Mouse (Mus musculus): Measurements from ENCODE around the gene Pik3cg.
"Not testable (repeated sequence)": the region's sequence is repeated elsewhere in the genome, so short reads cannot be mapped to it uniquely, and the experiment has no call there.

Pik3cg gene

GRCm38 (mm10) chr12:32207948-32208891 is at the start of gene Pik3cg:
TSS of gene Pik3cg (minus strand) at chr12:32208659.
- DNase-seq (ENCODE audit: low spot score), result no peak

DNA sequence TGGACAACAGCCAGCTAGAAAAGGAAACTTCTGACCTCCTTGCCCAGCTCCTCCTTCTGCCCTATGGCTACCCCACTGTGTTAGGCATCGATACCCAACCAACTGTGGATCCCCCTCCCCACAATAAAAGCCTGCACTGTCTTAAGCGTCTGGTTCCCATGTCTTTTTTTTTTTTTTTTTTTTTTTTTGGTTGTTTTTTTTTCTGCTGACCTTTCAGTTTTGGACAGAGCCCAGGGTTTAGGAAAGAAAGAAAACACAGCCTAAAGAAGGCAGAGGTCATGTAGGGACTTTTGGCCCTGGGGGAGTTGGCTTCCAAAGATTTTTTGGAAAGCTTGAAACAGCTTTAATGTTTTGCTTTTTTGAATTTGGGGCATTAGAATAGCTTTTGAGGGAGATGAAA is 40.0 kb upstream of the Pik3cg start:
- no peak for DNase-seq (ENCODE audit: low spot score)

DNA sequence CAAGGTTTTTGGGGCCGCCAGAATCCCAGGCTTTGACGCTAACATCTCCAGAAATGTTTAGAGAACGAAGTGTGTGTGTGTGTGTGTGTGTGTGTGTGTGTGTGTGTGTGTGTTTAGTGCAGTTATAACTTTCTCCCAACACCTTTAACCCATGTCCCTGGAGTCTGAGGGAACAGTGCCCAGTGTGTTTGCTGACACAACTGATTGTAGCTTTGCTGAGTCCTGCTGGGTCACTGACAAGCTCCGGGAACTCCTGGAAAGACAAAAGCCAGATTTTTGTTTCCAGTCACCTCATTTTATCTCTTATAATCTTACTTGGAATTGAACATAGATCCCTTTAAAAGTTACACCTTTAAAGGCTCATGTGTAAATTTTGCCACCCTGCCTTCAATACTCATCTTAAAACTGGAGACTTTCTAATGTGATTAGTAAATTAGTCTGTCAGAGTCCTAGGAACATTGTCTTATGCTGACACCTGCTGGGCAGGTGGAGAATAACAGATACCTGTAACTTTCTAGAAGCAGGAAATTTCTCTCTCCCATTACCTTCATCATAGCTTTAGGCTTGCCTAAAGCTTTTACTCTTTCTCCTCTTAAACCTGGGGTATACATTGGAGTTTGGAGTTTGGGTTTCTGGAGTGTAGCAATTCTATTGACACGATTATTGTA is 37.2 kb upstream of the Pik3cg start:
- peak; percentile 55 for DNase-seq (ENCODE audit: low spot score)

GRCm38 (mm10) chr12:32243586-32243985 is 35.1 kb upstream of the Pik3cg start:
- no peak for DNase-seq (ENCODE audit: low spot score)

- not testable (repeated sequence) for DNase-seq (ENCODE audit: low spot score)
Measured at GRCm38 (mm10) chr12:32239134-32239533, 30.7 kb upstream of the Pik3cg start.

DNA sequence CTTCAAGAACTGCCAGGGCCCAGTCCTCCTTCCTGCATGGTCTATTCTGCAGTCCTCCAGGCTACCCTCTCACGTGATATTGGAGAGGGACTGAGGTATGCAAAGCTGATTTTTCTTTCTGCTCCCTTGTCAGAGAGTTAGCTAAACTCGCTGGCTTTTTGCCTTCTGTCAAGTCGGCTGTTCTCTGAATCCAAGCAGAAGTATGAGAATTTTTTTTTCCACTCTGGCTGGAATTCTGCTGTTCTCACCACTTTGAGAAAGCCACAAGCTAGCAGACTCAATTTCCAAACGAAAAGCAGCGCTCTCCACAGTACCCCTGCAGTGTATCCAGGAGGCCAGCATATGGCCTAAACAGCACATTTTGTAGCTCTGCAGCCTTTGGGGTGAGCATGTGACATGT is 30.0 kb upstream of the Pik3cg start:
- no peak for DNase-seq (ENCODE audit: low spot score)

- no peak for DNase-seq (ENCODE audit: low spot score)
Measured at GRCm38 (mm10) chr12:32237839-32238238, 29.4 kb upstream of the Pik3cg start.

GRCm38 (mm10) chr12:32237139-32237538 is 28.7 kb upstream of the Pik3cg start:
- no peak for DNase-seq (ENCODE audit: low spot score)

DNA sequence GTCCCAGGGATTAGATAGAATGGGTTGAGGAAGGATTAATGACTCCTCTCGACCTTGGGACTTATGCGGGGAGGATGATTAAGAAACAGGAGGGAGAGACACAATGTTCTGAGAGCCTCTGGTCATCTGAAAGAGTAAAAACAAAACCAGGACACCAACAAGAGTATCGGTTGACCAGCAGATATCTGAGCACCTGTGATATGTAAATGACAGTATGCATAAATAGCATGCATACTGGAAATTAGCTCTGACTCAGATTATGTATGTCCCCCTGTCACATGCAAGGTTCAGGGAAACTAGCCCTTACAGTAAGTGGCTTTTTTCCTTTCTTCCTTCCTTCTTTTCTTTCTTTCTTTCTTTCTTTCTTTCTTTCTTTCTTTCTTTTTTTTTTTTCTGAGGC is 28.0 kb upstream of the Pik3cg start:
- no peak for DNase-seq (ENCODE audit: low spot score)

- DNase-seq (ENCODE audit: low spot score), result no peak
Measured at GRCm38 (mm10) chr12:32233871-32234270, 25.4 kb upstream of the Pik3cg start.

DNA sequence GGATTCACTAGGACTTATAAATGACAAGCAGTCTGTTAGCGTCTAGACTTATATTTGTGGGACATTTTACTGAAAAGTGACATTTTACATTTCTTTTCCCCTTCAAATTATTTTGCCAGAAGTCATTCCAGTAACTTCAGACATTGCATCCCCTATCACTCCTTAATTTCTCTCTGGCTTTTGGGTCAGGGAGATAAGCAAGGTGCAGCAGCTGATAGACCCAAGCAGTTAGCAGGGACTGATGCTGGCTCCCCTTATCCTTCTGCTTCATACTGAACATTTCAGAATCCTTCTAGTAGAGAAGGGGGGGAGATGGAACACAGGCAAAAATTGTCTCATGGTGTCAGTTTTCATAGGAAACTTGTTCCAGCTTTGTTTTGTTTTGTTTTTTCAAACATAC is 22.9 kb upstream of the Pik3cg start:
- DNase-seq (ENCODE audit: low spot score), result no peak

- no peak for DNase-seq (ENCODE audit: low spot score)
Measured at GRCm38 (mm10) chr12:32223629-32224028, 15.2 kb upstream of the Pik3cg start.

DNA sequence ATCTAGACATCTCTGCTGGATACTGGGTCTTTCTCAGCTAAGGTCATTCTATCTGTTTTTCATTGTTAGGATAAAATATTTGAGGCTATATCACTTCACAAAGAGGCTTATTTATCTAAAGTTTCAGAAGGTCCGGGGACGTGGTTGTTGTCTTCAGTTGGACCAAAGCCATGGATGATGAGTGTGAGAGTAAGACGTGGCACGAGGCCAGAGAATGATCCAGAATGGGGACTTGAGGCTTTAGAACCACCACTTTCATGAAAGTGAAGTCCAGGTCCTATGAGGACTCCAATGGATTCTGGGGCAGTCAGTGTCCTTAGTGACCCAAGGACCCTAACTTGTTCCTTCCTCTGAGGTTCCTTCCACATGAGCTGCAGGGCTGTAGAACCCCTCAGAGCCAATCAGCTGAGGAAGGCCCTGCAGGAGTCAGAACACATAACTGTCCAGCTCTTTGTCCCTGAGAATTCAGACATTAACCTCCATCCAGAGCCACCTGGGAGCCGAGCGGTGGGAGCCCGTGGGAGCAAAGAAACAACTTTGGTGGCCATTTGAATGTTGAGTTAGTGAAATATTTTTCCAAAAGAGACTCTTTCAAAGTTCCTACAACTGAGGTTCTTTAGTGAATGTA is 14.4 kb upstream of the Pik3cg start:
- DNase-seq (ENCODE audit: low spot score), result no peak

DNA sequence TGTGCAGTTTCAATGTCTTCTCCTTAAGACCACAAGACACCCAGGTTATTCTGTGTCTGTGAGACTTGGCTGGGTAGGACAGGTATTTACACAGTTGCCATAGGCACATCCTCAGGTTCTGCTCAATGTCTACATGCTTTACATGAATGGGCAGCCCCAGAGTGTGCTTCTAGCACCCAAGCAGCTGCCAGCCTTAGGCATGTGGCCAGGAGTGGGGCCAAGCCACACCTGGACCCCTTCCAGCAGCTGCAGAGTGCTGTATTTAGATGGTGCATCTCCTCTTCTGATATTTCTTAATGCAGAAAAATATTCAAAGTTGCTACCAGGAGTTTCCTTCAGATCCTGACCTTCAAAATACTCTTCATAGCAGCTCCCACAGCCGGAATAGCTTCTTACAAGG is 11.9 kb upstream of the Pik3cg start:
- DNase-seq (ENCODE audit: low spot score), result no peak

- DNase-seq (ENCODE audit: low spot score), result no peak
Measured at GRCm38 (mm10) chr12:32215143-32215542, 6.7 kb upstream of the Pik3cg start.

DNA sequence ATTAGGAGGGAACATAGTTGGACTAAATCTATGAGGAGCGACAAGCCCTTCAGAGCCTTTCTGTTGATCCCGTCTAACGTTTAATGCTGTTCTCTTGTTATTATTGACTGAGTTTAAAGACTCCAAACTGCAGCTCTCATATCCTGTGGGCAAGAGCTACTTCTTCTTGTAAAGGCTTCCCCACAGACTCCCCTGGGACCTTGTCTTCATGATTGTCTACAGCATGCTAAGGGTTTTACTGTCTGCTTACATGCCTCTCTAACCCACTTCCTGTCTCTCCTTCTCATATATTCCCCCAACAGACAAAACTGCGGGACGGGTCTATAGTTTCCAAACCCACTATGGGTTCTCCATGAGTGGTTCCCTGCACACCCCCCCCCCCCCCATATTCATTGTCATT is 4.2 kb upstream of the Pik3cg start:
- no peak for DNase-seq (ENCODE audit: low spot score)

GRCm38 (mm10) chr12:32212156-32212555 is 3.7 kb upstream of the Pik3cg start:
- no peak for DNase-seq (ENCODE audit: low spot score)

DNA sequence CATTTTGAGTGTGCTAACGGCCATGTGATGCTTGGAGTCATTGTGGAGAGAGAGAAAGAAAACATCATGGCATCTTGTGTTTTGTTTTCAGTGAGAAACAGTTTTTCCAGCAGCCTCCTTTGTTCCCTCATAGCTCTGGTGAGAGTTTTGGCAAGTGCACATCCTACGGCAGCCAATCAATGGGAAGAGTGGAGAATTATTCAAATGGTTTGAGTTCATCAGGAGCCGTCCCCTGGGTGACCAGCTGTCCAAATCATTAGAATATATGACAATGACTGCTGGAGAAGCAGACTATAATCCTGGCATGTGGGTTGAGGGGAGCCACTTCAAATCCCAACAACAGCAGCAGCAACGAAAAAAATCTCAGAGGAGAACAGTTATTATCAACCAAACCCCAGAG is 2.8 kb upstream of the Pik3cg start:
- DNase-seq (ENCODE audit: low spot score), result no peak

DNA sequence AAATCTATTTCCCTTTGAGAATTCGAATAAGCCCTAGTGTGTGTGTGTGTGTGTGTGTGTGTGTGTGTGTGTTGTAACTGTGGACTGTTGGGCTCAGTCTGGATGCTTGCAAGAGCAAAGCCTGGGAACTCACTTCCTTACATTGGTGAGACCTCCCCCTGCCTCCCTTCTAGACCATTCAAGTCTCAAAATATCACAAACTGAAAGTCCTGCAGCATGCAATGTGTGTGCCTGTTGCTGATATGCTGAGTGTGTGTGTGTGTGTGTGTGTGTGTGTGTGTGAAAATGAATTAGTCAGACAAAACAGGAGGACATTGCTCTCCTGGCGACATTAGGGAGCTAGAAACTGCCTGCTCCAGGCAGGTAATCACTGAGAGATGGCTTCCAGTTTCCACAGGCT is 492 bp upstream of the Pik3cg start:
- DNase-seq (ENCODE audit: low spot score), result no peak

DNA sequence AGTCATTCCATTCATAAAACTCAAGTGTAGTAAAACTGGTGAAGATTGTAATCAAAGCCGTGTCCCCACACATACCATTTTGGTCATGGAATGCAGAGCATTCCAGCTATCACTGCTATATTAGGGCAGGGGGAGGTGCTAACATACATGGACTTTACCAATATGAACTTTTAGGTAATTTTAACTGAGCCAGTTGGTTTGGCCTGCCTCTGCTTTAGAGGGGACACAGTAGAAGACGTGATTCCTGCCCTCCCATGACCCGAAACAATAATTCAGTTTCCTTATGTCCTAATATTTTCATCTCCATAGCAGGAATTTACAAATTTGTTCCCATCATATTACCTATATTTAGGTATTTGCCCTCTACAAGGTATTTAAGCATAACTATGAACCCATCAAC is 1.3 kb downstream of the Pik3cg start:
- DNase-seq (ENCODE audit: low spot score), result no peak

DNA sequence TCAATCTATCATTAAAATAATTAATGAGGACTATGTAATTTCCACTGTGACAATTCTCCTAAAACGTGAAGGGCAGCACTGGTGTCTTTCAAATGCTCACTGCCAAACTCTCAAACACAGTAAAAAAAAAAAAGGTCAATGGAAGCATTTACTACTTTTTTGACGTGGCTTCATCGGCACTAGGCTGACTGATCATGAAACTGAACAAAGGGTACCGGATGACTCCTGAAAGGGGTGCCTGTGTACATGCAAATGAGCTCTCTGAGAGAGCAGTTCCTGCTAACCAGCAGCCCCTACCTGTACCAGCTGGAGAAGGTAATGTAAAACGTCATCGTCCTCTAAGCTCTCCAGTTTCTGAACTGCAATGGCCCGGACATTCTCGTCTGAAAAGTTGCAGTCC is 4.8 kb downstream of the Pik3cg start:
- no peak for DNase-seq (ENCODE audit: low spot score)

DNA sequence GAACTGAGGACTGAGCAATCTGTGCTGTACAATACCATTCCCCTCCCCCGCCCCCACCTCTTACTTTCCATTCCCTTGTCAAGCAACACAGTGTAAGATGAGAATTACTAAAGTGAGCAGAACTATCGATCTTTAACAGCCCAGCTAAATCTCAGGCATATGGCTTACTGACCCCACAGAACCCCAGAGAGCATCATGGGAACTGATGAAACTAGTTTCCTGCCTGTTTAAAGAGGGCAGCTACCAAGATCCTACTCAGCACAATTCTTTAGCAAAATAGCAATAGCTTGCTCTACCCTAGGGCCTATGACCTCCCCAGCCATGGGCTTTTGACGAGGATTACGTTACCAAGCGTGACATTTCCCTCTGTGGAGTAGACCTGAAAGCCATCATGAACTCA is 5.9 kb downstream of the Pik3cg start:
- DNase-seq (ENCODE audit: low spot score), result no peak

GRCm38 (mm10) chr12:32201932-32202331 is 6.5 kb downstream of the Pik3cg start:
- no peak for DNase-seq (ENCODE audit: low spot score)
